Mouse (Mus musculus): ENCODE data around the gene 6820408C15Rik.

- no peak for TF ChIP-seq POLR2A (IDR thresholded peaks at IDR 0.05; ENCODE audit: borderline replicate concordance, control insufficient read depth, low read depth, low read length)
- no peak for TF ChIP-seq CTCF (IDR thresholded peaks at IDR 0.05; ENCODE audit: control insufficient read depth, insufficient read depth, low read length)
Observed at GRCm38 (mm10) chr2:152452101-152452781, 36.9 kb downstream of the 6820408C15Rik start.
